Mouse (Mus musculus) embryonic facial prominence, embryonic 14.5 days (tissue): ENCODE data around the gene Ugt1a7c. TPM values are rescaled to one million over a fixed set of nuclear protein-coding genes. Genes with fewer than 3 reads are reported as not detected.

ENCODE experiments used
- ATAC-seq: fragments of 200-750 bp; cut with Nextera tagmentation; 2 replicates; pipeline ENCODE4 v1.8.0; 2017; ENCODE audit warnings: low read depth, moderate number of reproducible peaks, moderate TSS enrichment
- DNase-seq: peaks from one replicate; pipeline ENCODE4 v3.0.0-alpha.2; 2015; ENCODE audit warnings: low spot score
- H3K27ac ChIP-seq: fragments of 300-500 bp; sonication (generic); replicated peaks from 2 replicates; pipeline ENCODE4 v1.5.1; 2014; ENCODE audit warnings: low read depth, mild to moderate bottlenecking, low read length, moderate library complexity
- H3K27me3 ChIP-seq: fragments of 300-500 bp; sonication (generic); replicated peaks from 2 replicates; pipeline ENCODE4 v1.6.1; 2014; ENCODE audit warnings: low read length; ENCODE audit not compliant: control insufficient read depth, insufficient read depth
- H3K36me3 ChIP-seq: fragments of 300-500 bp; sonication (generic); 2 replicates; pipeline ENCODE4 v1.6.1; 2014; ENCODE audit warnings: low read length, mixed read lengths; ENCODE audit not compliant: control insufficient read depth, insufficient read depth
- H3K4me1 ChIP-seq: fragments of 300-500 bp; sonication (generic); 2 replicates; pipeline ENCODE4 v1.6.1; 2014; ENCODE audit warnings: antibody characterized with exemption, low read length; ENCODE audit not compliant: control insufficient read depth, insufficient read depth
- H3K4me2 ChIP-seq: fragments of 300-500 bp; sonication (generic); 2 replicates; pipeline ENCODE4 v1.6.1; 2014; ENCODE audit warnings: low read depth, mild to moderate bottlenecking, low read length, moderate library complexity, mixed read lengths
- H3K4me3 ChIP-seq: fragments of 300-500 bp; sonication (generic); 2 replicates; pipeline ENCODE4 v1.5.1; 2014; ENCODE audit warnings: low read depth, mild to moderate bottlenecking, low read length
- H3K9ac ChIP-seq: fragments of 300-500 bp; sonication (generic); 2 replicates; pipeline ENCODE4 v1.6.1; 2014; ENCODE audit warnings: low read depth, mild to moderate bottlenecking, low read length, moderate library complexity, mixed read lengths
- H3K9me3 ChIP-seq: fragments of 300-500 bp; sonication (generic); 2 replicates; pipeline ENCODE4 v1.6.1; 2016; ENCODE audit warnings: low read length; ENCODE audit not compliant: control insufficient read depth
- WGBS: fragments of 180-500 bp; shearing (Covaris S2); extraction: QIAGEN DNeasy Blood & Tissue Kit; methylation state at CpG from one replicate; pipeline ENCODE4 v1.1.7; 2014; 5-methylcytosine and 5-hydroxymethylcytosine counted together
- polyA plus RNA-seq: library from polyadenylated mRNA; unstranded; fragments of >200 nt; fragmentation: Nextera tagmentation; extraction: Ambion mirVana; gene quantifications from 2 replicates; pipeline ENCODE4 v1.2.1, GENCODE M21; 2014

Gene Ugt1a7c
- polyA plus RNA-seq, 1 experiment from 2014 or later = 3.9 TPM

- Histone ChIP-seq H3K4me2 (no peak overlapping the region), H3K36me3 (no peaks in the 10 kb centered on the region), H3K27me3 (no peaks in the 10 kb centered on the region), H3K9ac (no peak overlapping the region), H3K4me3 (no peak overlapping the region), H3K27ac (no peak overlapping the region), H3K9me3 (peaks cover 60% of the 10 kb centered on the region), H3K4me1 (no peaks in the 10 kb centered on the region)
- DNase-seq (no peak), ATAC-seq (no peak)
These were observed 130.9 kb downstream of the Ugt1a7c start for GRCm38 (mm10) chr1:88225741-88226140.

GRCm38 (mm10) chr1:88226670-88227379, 132.0 kb downstream of the Ugt1a7c start, which contains the start of gene Mroh2a:
Gene Mroh2a, plus strand, starts transcription at chr1:88226986.
- ATAC-seq = no peak
- WGBS = 56% methylated on average over 5 of the region's 5 CpGs
- Histone ChIP-seq H3K27me3 (no peaks in the 10 kb centered on the region), H3K4me1 (no peaks in the 10 kb centered on the region), H3K36me3 (no peaks in the 10 kb centered on the region), H3K27ac (no peak within 1 kb of the TSS), H3K4me3 (no peak within 1 kb of the TSS), H3K4me2 (no peak within 1 kb of the TSS), H3K9me3 (peaks cover 71% of the 10 kb centered on the region), H3K9ac (no peak within 1 kb of the TSS)
- DNase-seq = no peak

- 56% methylated on average over 2 of the region's 2 CpGs for WGBS
- Histone ChIP-seq H3K9ac (no peak overlapping the region), H3K4me2 (no peak overlapping the region), H3K9me3 (peaks cover 73% of the 10 kb centered on the region), H3K36me3 (no peaks in the 10 kb centered on the region), H3K27ac (no peak overlapping the region), H3K27me3 (no peaks in the 10 kb centered on the region), H3K4me3 (no peak overlapping the region), H3K4me1 (no peaks in the 10 kb centered on the region)
- no peak for DNase-seq
- ATAC-seq = no peak
These were observed 132.6 kb downstream of the Ugt1a7c start for GRCm38 (mm10) chr1:88227482-88227881.

GRCm38 (mm10) chr1:88228121-88228520, 133.3 kb downstream of the Ugt1a7c start:
- no peak overlapping the region for H3K4me3 ChIP-seq
- no peak for DNase-seq
- no peaks in the 10 kb centered on the region for H3K4me1 ChIP-seq
- WGBS = 68% methylated on average over 7 of the region's 7 CpGs
- ATAC-seq = no peak
- H3K36me3 ChIP-seq = no peaks in the 10 kb centered on the region
- no peak overlapping the region for H3K9ac ChIP-seq
- H3K9me3 ChIP-seq = peaks cover 79% of the 10 kb centered on the region
- no peaks in the 10 kb centered on the region for H3K27me3 ChIP-seq
- H3K27ac ChIP-seq = no peak overlapping the region
- no peak overlapping the region for H3K4me2 ChIP-seq

GRCm38 (mm10) chr1:88229566-88229965, 134.7 kb downstream of the Ugt1a7c start:
- H3K9ac ChIP-seq = no peak overlapping the region
- H3K4me1 ChIP-seq = no peaks in the 10 kb centered on the region
- H3K4me3 ChIP-seq = no peak overlapping the region
- WGBS = 78% methylated on average over 3 of the region's 3 CpGs
- no peak overlapping the region for H3K4me2 ChIP-seq
- DNase-seq (no peak), ATAC-seq (no peak)
- H3K36me3 ChIP-seq = no peaks in the 10 kb centered on the region
- no peak overlapping the region for H3K27ac ChIP-seq
- peaks cover 92% of the 10 kb centered on the region for H3K9me3 ChIP-seq
- no peaks in the 10 kb centered on the region for H3K27me3 ChIP-seq

GRCm38 (mm10) chr1:88229986-88230385, 135.1 kb downstream of the Ugt1a7c start:
- 85% methylated on average over 5 of the region's 5 CpGs for WGBS
- DNase-seq (no peak), ATAC-seq (no peak)
- Histone ChIP-seq H3K4me3 (no peak overlapping the region), H3K27ac (no peak overlapping the region), H3K9ac (no peak overlapping the region), H3K4me2 (no peak overlapping the region), H3K9me3 (peaks cover 97% of the 10 kb centered on the region), H3K36me3 (no peaks in the 10 kb centered on the region), H3K27me3 (no peaks in the 10 kb centered on the region), H3K4me1 (no peaks in the 10 kb centered on the region)

GRCm38 (mm10) chr1:88230421-88230820, 135.6 kb downstream of the Ugt1a7c start:
- Histone ChIP-seq H3K4me3 (no peak overlapping the region), H3K4me1 (no peaks in the 10 kb centered on the region), H3K27ac (no peak overlapping the region), H3K9me3 (peaks cover 99% of the 10 kb centered on the region), H3K36me3 (no peaks in the 10 kb centered on the region), H3K4me2 (no peak overlapping the region), H3K9ac (no peak overlapping the region), H3K27me3 (no peaks in the 10 kb centered on the region)
- DNase-seq = no peak
- ATAC-seq = no peak
- 72% methylated on average over 7 of the region's 7 CpGs for WGBS

- Histone ChIP-seq H3K4me3 (no peak overlapping the region), H3K4me2 (no peak overlapping the region), H3K27me3 (no peaks in the 10 kb centered on the region), H3K9me3 (peaks cover 99% of the 10 kb centered on the region), H3K4me1 (no peaks in the 10 kb centered on the region), H3K9ac (no peak overlapping the region), H3K27ac (no peak overlapping the region), H3K36me3 (no peaks in the 10 kb centered on the region)
- no peak for ATAC-seq
- DNase-seq = no peak
- 73% methylated on average over 6 of the region's 6 CpGs for WGBS
These were observed 136.3 kb downstream of the Ugt1a7c start for GRCm38 (mm10) chr1:88230981-88231802.
